Mouse (Mus musculus): Measurements from ENCODE around the gene Opn3. TPM values are rescaled to one million over a fixed set of nuclear protein-coding genes. Genes with fewer than 3 reads are reported as not detected.

Opn3 gene
- total RNA-seq, 1 experiment from 2014 or later: not detected

Other genes starting within 250 kb of the Opn3 start
- gene Rgs7, start 200.3 kb downstream of the Opn3 start, total RNA-seq (2017): not detected in 2 replicates
- gene Kmo, start 72.4 kb downstream of the Opn3 start, total RNA-seq (2017): 9.8 and 12.4 TPM in 2 replicates
- gene Fh1, start 67.1 kb downstream of the Opn3 start, total RNA-seq (2017): 86.6 and 102 TPM in 2 replicates
- 17.8 and 26.8 TPM in 2 replicates for gene Chml, start 125 bp upstream of the Opn3 start, total RNA-seq (2017)
- not detected in 2 replicates for gene Wdr64, start 5.8 kb upstream of the Opn3 start, total RNA-seq (2017)
- 46.0 and 47.8 TPM in 2 replicates for gene Exo1, start 187.8 kb upstream of the Opn3 start, total RNA-seq (2017)
- not detected in 2 replicates for gene Gm38100, start 227.6 kb upstream of the Opn3 start, total RNA-seq (2017)